Mouse (Mus musculus): Measurements from ENCODE around the gene Ccdc17. TPM values are rescaled to one million over a fixed set of nuclear protein-coding genes. Genes with fewer than 3 reads are reported as not detected.

The Ccdc17 gene
- total RNA-seq, 2 experiments from 2014 or later, result 3.5 to 3.9 TPM

DNA sequence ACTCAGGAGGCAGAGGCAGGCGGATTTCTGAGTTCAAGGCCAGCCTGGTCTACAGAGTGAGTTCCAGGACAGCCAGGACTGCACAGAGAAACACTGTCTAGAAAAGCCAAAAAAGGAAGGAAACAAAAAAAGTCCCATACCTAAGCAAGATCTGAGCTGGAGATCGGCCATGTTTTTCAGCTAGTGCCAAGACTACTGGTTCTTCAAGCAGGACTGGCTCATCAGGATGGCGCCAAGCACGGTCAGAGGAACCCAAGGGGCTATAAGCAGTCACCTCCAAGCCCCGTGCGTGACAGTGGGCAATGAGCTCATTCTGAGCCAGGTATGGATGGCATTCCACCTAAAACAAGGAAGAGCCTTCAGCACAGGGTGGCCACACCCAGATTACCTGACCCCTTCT is 42.4 kb downstream of the Ccdc17 start:
- intact Hi-C loops (cut with DNase I), result no loop called here
- no peak for DNase-seq (ENCODE audit: extremely low spot score in 1 of 2, low spot score in 2 of 2)

DNA sequence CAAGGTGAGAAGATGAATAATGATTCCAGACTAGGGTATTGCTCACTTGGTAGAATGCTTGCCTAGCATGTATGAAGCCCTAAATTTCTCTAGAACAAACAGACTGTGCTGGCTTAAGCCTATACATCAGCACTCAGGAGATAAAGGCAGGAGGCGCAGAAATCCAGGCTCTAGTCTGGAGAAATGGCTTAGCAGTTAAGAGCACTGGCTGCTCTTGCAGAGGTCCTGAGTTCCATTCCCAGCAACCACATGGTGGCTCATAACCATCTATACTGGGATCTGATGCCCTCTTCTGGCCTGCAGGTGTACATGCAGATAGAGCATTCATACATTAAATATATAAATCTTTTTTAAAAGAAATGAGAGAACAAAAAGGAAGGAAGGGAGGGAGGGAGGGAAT is 45.6 kb downstream of the Ccdc17 start:
- DNase-seq (ENCODE audit: extremely low spot score in 1 of 2, low spot score in 2 of 2), result no peak
- intact Hi-C loops (cut with DNase I), result no loop called here

DNA sequence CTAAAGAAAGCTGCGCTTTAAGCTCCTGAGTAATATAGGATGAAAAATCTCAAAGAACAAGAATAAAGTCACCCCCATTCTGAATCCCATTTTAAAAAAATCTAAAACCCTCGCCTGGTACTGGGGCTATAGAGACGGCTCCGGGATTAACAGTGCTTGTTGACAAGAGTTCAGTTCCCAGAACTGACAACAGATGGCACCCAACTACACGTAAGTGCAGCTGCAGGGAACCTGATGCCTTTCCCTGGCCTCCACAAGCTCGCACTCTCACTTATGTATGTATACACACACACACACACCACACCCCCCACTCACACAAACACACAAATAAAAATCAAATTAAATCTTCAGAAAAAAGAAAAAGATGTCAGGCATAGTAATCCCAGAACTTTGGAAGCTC is 47.9 kb downstream of the Ccdc17 start:
- intact Hi-C loops (cut with DNase I), result no loop called here
- DNase-seq (ENCODE audit: extremely low spot score in 1 of 2, low spot score in 2 of 2), result peak in 1 of 2 experiments; percentile 39

DNA sequence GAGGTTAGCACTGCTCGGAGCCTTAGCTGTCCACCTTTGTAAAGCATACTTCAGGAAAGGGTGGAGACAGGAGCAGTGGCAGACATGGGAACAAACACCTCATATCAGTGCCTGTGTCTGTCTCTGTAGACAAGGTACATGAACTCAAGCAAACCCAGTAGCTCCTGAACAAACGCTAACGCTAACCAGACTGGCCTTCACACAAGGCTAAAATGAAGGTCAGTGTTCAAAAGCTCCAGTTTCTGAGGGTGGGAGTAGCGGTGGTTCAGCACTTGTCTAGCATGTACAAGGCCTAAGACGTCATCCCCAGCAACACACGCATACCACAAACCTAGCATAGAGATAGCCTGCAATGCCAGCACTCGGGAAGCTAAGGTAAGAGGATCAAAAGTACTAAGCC is 49.2 kb downstream of the Ccdc17 start:
- DNase-seq (ENCODE audit: extremely low spot score in 1 of 2, low spot score in 2 of 2), result no peak
- intact Hi-C loops (cut with DNase I), result no loop called here

DNA sequence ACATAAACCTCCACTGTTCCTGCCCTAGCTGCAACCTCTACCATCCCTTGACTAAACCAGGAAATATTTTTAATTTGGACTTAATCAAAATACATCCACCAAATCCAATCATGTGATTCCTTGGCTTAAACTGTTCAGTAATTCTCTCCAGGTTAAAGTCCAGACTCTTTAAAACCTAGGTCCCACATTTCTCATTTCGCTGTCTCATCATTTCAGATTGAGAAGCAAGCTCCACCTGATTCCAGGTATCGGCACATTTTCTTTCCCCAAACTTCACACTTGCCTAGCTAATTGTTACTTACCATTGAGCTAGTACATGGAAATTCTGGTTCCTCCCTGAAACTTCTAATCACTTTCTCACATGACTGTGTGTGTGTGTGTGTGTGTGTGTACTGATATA is 53.0 kb downstream of the Ccdc17 start:
- no peak for DNase-seq (ENCODE audit: extremely low spot score in 1 of 2, low spot score in 2 of 2)
- intact Hi-C loops (cut with DNase I), result no loop called here

Other genes with a start within 250 kb of the Ccdc17 start
- 100 to 1,000 TPM; 106 to 119 TPM for gene Mast2, start 132.5 kb upstream of the Ccdc17 start, total RNA-seq (2021)
- gene Ipp, start 89.1 kb upstream of the Ccdc17 start, total RNA-seq (2021), result 10 to 100 TPM; 17.4 to 18.9 TPM
- 10 to 100 TPM; 10.9 to 12.6 TPM for gene Tmem69, start 40.7 kb upstream of the Ccdc17 start, total RNA-seq (2021)
- gene Gpbp1l1, start 39.0 kb upstream of the Ccdc17 start, total RNA-seq (2021), result 10 to 100 TPM; 25.3 to 28.0 TPM
- gene Nasp, start 31.3 kb downstream of the Ccdc17 start, total RNA-seq (2021), result 10 to 100 TPM; 74.7 to 78.1 TPM
- 100 to 1,000 TPM; 594 to 625 TPM for gene Akr1a1, start 55.0 kb downstream of the Ccdc17 start, total RNA-seq (2021)
- gene Prdx1, start 88.9 kb downstream of the Ccdc17 start, total RNA-seq (2021), result 100 to 1,000 TPM; 173 to 197 TPM
- 10 to 100 TPM; 15.4 to 16.8 TPM for gene Mmachc, start 111.8 kb downstream of the Ccdc17 start, total RNA-seq (2021)
- gene Ccdc163, start 111.9 kb downstream of the Ccdc17 start, total RNA-seq (2021), result 1 to 10 TPM; 3.2 to 3.3 TPM
- gene Tesk2, start 124.3 kb downstream of the Ccdc17 start, total RNA-seq (2021), result 1 to 10 TPM; 1.9 to 2.6 TPM
- 10 to 100 TPM; 15.2 to 16.1 TPM for gene Toe1, start 211.0 kb downstream of the Ccdc17 start, total RNA-seq (2021)
- 1 to 10 TPM; 2.0 to 3.5 TPM for gene Mutyh, start 211.1 kb downstream of the Ccdc17 start, total RNA-seq (2021)
- gene Hpdl, start 225.1 kb downstream of the Ccdc17 start, total RNA-seq (2021), result under 1 TPM; 0.77 to 0.79 TPM